45 mouse cellular contexts compared by ENCODE assay signal in the genomic region with DNA sequence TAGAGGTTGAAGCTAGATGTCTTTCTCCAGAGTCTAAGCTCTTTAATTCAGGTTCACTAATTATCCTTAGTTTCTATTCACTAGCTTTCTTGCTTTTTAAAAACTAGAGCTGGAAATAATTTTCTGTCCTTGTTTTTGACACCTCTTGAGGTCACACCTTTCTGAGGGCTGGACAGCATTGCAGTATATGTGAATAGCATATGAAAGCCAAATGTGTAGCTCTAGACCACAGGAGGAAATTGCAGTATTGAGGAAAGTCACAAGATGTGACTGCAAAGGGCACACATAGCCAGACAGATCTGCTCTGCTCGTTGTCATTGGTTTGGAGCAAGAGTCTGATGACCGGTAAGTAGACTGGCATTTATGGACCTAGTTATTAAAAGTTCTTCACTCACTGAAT. TPM values are rescaled to one million over a fixed set of nuclear protein-coding genes. Genes with fewer than 3 reads are reported as not detected.
"Had no signal": no experiment of that assay in that cellular context is flagged by ENCODE, and none has a peak within 500 bp of the region (broad histone marks: within the 10 kb centered on the region; RNA-seq: fewer than 3 reads in every experiment).

A gene (plus strand): TSS at position 301 of the 400 bp plus-strand sequence.

- DNase-seq: heart, postnatal 10 days; heart, postnatal 14 days; heart, postnatal 36 days; heart, postnatal 4 days; kidney, adult 11 months; kidney, adult 18-20 months; kidney, adult 2 months; kidney, adult 8-10 months; kidney, adult 9 months; kidney, postnatal 10 days; kidney, postnatal 14 days; kidney, postnatal 25 days; kidney, postnatal 36 days; kidney, postnatal 4 days; layer of hippocampus, adult 9-11 months; layer of hippocampus, postnatal 36 days had no signal

- H3K9ac ChIP-seq: heart, embryonic 12.5 days; heart, embryonic 13.5 days; heart, embryonic 15.5 days; hindbrain, embryonic 13.5 days; hindbrain, embryonic 14.5 days; hindbrain, embryonic 15.5 days; intestine, embryonic 15.5 days; kidney, embryonic 15.5 days had no signal

- H3K27ac ChIP-seq: heart, embryonic 10.5 days; heart, embryonic 13.5 days; heart, embryonic 15.5 days; hindbrain, embryonic 10.5 days; hindbrain, embryonic 13.5 days; hindbrain, embryonic 14.5 days; hindbrain, embryonic 15.5 days; hindbrain, postnatal 0 days; intestine, embryonic 15.5 days; kidney, embryonic 15.5 days; kidney, postnatal 0 days; layer of hippocampus, adult 2 months had no signal

- ATAC-seq: hindbrain, embryonic 16.5 days; hindbrain, postnatal 0 days; inflammation-experienced regulatory T-cells, adult 6 months; intestine, embryonic 15.5 days; intestine, embryonic 16.5 days; intestine, postnatal 0 days had no signal

- H3K4me1 ChIP-seq: heart, embryonic 10.5 days; heart, embryonic 12.5 days; heart, embryonic 13.5 days; heart, embryonic 15.5 days; hindbrain, embryonic 10.5 days; hindbrain, embryonic 13.5 days; hindbrain, embryonic 15.5 days; intestine, embryonic 15.5 days; kidney, embryonic 15.5 days had no signal

- H3K36me3 ChIP-seq: heart, embryonic 10.5 days; heart, embryonic 12.5 days; heart, embryonic 13.5 days; heart, embryonic 15.5 days; hindbrain, embryonic 10.5 days; hindbrain, embryonic 13.5 days; hindbrain, embryonic 15.5 days; intestine, embryonic 15.5 days; kidney, embryonic 15.5 days had no signal

- H3K9me3 ChIP-seq: heart, embryonic 10.5 days; heart, embryonic 12.5 days; heart, embryonic 13.5 days; heart, embryonic 15.5 days; hindbrain, embryonic 10.5 days; hindbrain, embryonic 13.5 days; hindbrain, embryonic 15.5 days; intestine, embryonic 15.5 days; kidney, embryonic 15.5 days had no signal

- H3K4me3 ChIP-seq: heart, embryonic 10.5 days; heart, embryonic 12.5 days; heart, embryonic 13.5 days; heart, embryonic 15.5 days; hindbrain, embryonic 10.5 days; hindbrain, embryonic 13.5 days; hindbrain, embryonic 15.5 days; intestine, embryonic 15.5 days; kidney, embryonic 15.5 days; layer of hippocampus, adult 2 months had no signal

- H3K4me2 ChIP-seq: heart, embryonic 11.5 days; heart, embryonic 12.5 days; heart, embryonic 13.5 days; heart, embryonic 15.5 days; hindbrain, embryonic 13.5 days; hindbrain, embryonic 14.5 days; hindbrain, embryonic 15.5 days; intestine, embryonic 15.5 days; kidney, embryonic 15.5 days had no signal

- H3K27me3 ChIP-seq: heart, embryonic 12.5 days; heart, embryonic 13.5 days; heart, embryonic 15.5 days; hindbrain, embryonic 13.5 days; hindbrain, embryonic 15.5 days; intestine, embryonic 15.5 days; kidney, embryonic 15.5 days had no signal

RNA-seq across cellular contexts. Expression of the gene that starts here (rescaled TPM):
- total RNA-seq: heart, postnatal 10 days; heart, postnatal 14 days; heart, postnatal 25 days; heart, postnatal 36 days; heart, postnatal 4 days; hindbrain, postnatal 0 days; layer of hippocampus, adult 18-20 months; layer of hippocampus, adult 2 months; layer of hippocampus, adult 8-10 months; layer of hippocampus, postnatal 10 days; layer of hippocampus, postnatal 14 days; layer of hippocampus, postnatal 25 days; layer of hippocampus, postnatal 36 days had no signal
- polyA plus RNA-seq: heart, postnatal 0 days; hindbrain, embryonic 10.5 days; hindbrain, embryonic 11.5 days; hindbrain, embryonic 13.5 days; hindbrain, embryonic 14.5 days; hindbrain, embryonic 15.5 days; hindbrain, embryonic 16.5 days; hindbrain, postnatal 0 days; intestine, embryonic 14.5 days; kidney, adult 2 months; kidney, embryonic 14.5 days; kidney, embryonic 15.5 days; kidney, embryonic 16.5 days; kidney, postnatal 0 days had no signal
